Mouse (Mus musculus) thymus, postnatal 25 days (tissue): ENCODE data around the gene Eme2.

ENCODE experiments used
- DNase-seq: peaks from one replicate; pipeline ENCODE4 v3.0.0; 2022

The Eme2 gene

GRCm38 (mm10) chr17:24874405-24874745, 20.5 kb downstream of the Eme2 start:
- no peak for DNase-seq

- DNase-seq = no peak
Observed at GRCm38 (mm10) chr17:24873695-24874404, 21.0 kb downstream of the Eme2 start.

DNA sequence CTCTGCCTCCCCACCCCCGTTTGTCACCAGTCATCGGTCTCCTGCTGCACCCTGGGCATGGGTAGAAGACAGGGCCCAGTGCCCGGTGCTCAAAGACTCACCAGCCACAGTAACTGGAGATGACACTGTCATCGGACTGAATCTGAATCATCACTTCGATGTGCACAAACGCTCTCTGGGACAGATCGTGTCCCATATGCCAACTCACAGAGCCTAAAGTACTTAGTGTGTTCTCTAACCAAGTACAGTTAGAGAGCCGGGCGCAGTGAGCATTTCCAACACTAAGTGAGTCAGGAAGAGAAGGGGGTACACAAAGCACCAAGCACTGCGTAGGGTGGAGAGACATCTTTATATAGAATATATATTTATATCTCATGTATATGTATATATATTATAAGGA, 27.0 kb downstream of the Eme2 start:
- no peak for DNase-seq

- DNase-seq = no peak
Observed at GRCm38 (mm10) chr17:24865776-24866175, 29.1 kb downstream of the Eme2 start, which contains the start of gene Igfals. Gene Igfals (plus strand): TSS chr17:24865997.

DNA sequence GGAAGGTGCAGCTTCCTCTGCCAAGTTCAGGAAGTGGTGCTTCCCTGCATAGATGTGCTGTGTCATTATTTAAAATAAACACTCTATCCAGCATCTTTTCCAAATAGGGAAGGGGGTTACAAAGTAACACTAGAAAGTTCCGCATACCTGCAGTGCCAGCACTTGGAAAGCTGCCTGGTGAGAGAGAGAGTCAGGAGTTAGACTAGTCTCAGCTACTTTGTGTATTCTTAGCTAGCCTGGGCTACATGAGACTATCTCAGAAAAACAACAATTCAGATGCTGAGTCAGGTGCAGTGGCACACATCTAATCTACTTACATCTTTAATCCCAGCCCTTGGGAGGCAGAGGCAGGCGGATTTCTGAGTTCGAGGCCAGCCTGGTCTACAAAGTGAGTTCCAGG, 33.1 kb downstream of the Eme2 start:
- DNase-seq = no peak

- DNase-seq = no peak
Observed at GRCm38 (mm10) chr17:24860076-24860475, 34.8 kb downstream of the Eme2 start.

- DNase-seq = no peak
Observed at GRCm38 (mm10) chr17:24858967-24859366, 35.9 kb downstream of the Eme2 start.

- no peak for DNase-seq
Observed at GRCm38 (mm10) chr17:24857831-24858470, 36.9 kb downstream of the Eme2 start.

- no peak for DNase-seq
Observed at GRCm38 (mm10) chr17:24856589-24856988, 38.3 kb downstream of the Eme2 start.

DNA sequence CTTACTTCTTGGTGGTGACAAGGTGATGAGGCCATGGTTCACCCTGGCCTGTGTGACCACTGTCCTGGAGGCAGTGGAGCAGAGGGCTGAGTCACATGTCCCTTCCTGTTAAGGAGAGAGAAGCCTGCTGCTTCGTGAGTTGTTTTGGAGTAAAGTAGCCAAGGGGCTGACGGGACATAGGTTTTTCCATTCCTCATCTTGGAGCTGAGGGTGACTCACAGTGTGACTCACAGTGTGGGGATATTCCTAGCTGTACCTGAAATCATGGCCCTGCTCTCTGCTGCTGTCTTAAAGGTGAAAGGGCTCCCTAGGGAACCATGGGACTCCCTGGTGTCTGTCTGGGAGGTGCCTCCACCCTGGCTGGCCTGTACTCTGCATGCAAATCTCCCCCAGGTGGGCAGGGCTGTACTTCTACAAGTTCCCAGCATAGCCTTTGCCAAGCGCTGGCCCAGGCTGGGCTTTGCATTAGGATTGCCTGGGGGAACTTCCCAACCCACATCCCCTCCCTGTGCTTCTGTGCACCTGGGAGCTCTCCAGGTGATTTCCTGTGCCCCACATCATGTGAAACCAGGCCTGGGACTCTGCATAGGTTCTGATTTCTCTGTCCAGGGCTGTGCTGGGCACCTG, 38.9 kb downstream of the Eme2 start:
- DNase-seq = no peak

GRCm38 (mm10) chr17:24851381-24852125, 43.3 kb downstream of the Eme2 start:
- no peak for DNase-seq

GRCm38 (mm10) chr17:24850773-24851127, 44.1 kb downstream of the Eme2 start:
- no peak for DNase-seq

DNA sequence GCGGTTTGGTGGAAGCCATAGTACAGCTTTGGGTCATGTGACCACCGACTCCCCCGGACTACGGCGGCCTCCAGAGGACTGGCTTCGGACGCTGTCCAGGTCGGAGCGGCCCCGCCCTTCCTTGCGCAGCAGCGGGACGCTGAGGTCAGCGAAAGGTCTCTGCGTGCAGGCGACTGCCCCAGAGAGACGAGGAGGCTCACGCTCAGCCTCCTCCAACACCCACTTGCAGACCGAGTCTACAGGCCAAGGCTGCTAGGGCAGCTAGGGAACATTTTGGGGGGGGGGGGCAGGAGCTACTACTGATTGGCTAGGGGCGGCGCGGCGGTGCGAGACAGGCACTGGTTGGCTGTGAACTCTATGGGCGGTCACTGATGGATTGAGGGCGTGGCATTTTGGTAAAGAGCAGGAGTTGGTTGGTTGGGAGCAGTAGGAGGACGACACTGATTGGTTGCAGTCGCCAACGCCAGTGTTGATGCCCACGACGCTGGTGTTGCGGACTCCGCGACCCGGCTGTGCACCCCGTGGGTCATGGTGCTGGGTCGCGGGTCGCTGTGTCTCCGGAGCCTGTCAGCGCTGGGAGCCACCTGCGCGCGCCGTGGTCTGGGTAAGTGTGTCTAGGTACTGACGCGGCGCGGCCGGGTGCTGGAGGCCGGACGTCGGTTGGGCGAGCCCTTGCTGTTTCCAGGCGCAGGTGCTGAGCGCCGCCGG, 44.7 kb downstream of the Eme2 start, which contains the start of gene Fahd1:
TSS of gene Fahd1 (minus strand) at position 300 of the 708 bp plus-strand sequence.
- DNase-seq = peak; percentile 92

GRCm38 (mm10) chr17:24849733-24850064, 45.2 kb downstream of the Eme2 start:
- DNase-seq = no peak

DNA sequence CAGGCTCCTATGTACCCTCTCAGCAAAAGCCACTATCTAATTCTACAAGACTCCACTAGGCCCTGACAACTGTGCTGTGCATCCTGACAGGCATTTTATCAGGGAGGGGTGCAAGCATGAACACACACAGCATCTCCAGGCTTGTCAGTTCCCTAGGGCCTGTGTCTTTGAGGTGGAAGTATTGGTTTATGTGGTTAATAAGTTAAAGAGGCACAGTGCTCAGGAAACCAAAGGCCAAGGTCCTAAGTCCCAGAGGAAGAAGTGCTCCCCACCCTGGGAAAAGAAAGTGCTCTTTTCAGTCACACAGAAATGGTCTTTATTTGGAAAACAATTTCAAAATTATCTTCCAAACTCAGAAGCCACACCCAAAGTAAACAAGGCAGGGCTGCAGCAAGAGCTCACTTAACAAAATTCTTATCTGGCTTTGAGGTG, 46.3 kb downstream of the Eme2 start:
- DNase-seq = no peak

DNA sequence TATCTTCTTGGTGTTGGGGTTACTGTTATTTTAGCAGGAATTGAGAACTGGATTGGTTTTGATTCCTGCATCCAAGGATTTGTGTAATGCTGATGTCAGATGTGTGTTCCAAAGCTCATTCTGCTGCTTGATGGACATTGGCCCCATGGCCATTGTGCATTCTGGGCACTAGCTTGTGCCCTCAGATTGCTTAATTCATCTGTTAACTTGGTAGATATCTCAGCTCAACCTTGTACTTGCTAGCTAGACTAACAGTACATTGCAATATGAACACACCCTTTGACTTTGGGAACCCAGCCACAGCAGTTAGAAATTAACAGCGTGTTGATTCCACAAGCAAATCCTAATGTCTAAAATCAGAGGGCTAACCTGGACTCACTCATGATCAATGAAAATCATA, 47.5 kb downstream of the Eme2 start:
- DNase-seq = no peak

DNA sequence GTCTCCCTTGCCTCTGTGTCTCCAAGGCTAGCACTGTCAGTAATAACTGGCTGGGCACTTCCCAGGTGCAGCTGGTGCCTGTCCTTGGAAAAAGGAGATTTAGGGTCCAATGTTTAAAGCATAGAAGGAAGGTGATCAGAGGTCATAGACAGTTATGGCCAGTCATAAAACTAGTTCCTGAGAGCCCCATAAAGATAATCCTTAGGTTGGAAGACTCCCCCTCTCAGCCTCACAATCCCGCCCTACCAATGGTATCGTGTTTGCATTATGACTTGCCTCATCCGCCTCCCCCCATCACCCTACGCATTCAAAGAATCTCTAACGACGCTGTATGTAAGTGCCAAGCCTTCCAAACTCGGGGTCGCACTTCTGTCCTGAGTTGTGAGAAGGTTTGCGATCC, 50.4 kb downstream of the Eme2 start:
- DNase-seq = no peak

DNA sequence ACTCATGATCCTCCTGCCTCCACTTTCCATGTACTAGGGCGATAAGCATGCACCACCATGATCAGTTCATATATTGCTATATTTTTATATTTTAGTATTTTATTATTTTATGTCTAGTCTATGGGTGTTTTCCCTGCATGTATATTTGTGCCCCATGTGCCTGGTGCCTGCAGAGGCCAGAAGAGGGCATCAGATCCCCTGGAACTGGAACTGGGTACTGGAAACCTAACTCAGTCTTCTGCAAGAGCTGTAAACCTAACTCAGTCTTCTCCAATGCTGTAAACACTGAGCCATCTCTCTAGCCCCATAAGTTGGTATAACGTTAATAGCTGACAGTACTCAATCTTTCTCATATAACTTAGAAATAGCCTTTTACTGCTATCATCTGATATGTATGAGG, 52.3 kb downstream of the Eme2 start:
- no peak for DNase-seq

- DNase-seq = peak; percentile 53
Observed at GRCm38 (mm10) chr17:24841133-24841532, 53.8 kb downstream of the Eme2 start.

DNA sequence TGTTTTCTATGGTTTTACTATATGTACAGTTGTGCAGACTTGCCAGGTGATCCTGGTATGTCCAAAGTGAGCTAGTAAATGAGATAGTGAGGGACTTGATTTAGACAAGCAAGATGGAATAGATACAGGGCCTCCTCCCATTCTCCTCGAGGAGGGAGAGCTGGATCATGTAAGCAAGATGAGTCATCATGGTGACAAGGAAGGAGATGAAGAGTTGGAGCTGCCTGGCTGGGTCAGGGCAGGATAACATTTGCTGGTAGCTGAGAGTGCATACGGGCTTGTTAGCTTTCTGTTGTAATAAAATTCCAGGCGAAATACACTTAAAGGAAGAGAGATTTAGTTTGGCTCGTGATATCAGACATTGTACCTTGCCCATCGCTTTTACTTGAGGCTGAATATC, 54.5 kb downstream of the Eme2 start:
- no peak for DNase-seq

GRCm38 (mm10) chr17:24839842-24840241, 55.0 kb downstream of the Eme2 start, which contains the start of gene Hagh:
Gene Hagh (plus strand): TSS chr17:24840143.
- DNase-seq = no peak
